Mouse (Mus musculus) MEL (cell line): ENCODE results near the gene Fancf.

Source experiments
- CTCF ChIP-seq, 3 experiments: IDR thresholded peaks in 2 of 3; conservative IDR thresholded peaks in 1 of 3; 2 replicates each; pipeline ENCODE4 v1.5.1; 2011 to 2012; ENCODE audit warnings: low read length in 3 of 3, low read depth in 2 of 3, mild to moderate bottlenecking in 2 of 3, improper control_type of control experiment in 1 of 3, inconsistent platforms in 1 of 3, mixed read lengths in 1 of 3, moderate library complexity in 1 of 3; ENCODE audit not compliant: control insufficient read depth in 1 of 3, insufficient read depth in 1 of 3, poor library complexity in 1 of 3, severe bottlenecking in 1 of 3
- EP300 ChIP-seq, 2 experiments: IDR thresholded peaks; 2 replicates each; pipeline ENCODE4 v1.6.1; 2011; ENCODE audit warnings: improper control_type of control experiment in 2 of 2, low read length in 2 of 2, low read depth in 1 of 2, mild to moderate bottlenecking in 1 of 2
- RAD21 ChIP-seq: IDR thresholded peaks from 2 replicates; pipeline ENCODE4 v1.6.1; 2011; ENCODE audit warnings: mild to moderate bottlenecking, low read depth, low read length, improper control_type of control experiment
- ZKSCAN1 ChIP-seq: IDR thresholded peaks from 2 replicates; pipeline ENCODE4 v1.6.1; 2012; ENCODE audit warnings: low read depth, mild to moderate bottlenecking, inconsistent platforms, low read length, improper control_type of control experiment, moderate library complexity

DNA sequence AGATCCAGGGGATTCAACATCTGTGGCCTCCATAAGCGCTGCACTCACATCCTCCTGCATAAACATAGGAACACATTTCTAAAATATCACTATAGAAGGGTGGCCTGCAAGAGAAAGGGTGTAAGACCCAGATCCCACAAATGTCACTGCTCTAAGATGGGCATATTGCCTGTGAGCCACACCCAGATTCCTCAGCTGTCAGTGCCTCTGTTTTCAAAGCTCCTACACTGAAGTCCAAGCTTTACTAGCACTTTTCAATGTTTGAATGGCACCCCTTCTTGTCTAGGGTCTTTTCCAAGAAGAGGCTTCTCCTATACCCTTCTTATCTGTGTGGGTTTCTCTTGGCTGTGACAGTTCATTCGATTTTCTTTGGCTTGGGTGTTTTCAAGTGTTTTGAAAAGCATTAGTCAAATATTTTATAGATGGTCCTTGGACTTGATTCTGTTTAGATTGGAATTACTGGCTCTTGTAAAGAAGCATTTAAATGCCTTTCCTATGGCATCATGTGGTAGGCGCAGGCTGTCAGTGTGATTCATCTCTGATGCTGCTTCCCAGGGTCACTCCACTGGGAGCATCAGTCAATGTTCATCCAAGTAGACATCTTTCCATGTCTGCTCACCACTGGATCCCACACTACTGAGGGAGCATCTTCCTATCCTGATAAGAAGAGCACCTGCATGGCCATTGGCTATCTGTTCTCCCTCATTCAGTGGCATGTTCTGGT lies 43.7 kb downstream of the Fancf start:
- TF ChIP-seq ZKSCAN1 (no peak), CTCF (IDR thresholded peaks at IDR 0.05 in 2 of 3, conservative IDR thresholded peaks at IDR 0.05 in 1 of 3; ENCODE audit: control insufficient read depth in 1 of 3, insufficient read depth in 1 of 3, low read depth in 2 of 3, low read length in 3 of 3, poor library complexity in 1 of 3, severe bottlenecking in 1 of 3) (no peak), RAD21 (no peak), EP300 (IDR thresholded peaks at IDR 0.05; ENCODE audit: low read depth in 1 of 2, low read length in 2 of 2) (no peak)
